Mouse (Mus musculus): Measurements from ENCODE around the gene Grn. TPM values are rescaled to one million over a fixed set of nuclear protein-coding genes. Genes with fewer than 3 reads are reported as not detected.

Gene Grn
- polyA plus RNA-seq, 1 experiment from 2014 or later, result 110 TPM

DNA sequence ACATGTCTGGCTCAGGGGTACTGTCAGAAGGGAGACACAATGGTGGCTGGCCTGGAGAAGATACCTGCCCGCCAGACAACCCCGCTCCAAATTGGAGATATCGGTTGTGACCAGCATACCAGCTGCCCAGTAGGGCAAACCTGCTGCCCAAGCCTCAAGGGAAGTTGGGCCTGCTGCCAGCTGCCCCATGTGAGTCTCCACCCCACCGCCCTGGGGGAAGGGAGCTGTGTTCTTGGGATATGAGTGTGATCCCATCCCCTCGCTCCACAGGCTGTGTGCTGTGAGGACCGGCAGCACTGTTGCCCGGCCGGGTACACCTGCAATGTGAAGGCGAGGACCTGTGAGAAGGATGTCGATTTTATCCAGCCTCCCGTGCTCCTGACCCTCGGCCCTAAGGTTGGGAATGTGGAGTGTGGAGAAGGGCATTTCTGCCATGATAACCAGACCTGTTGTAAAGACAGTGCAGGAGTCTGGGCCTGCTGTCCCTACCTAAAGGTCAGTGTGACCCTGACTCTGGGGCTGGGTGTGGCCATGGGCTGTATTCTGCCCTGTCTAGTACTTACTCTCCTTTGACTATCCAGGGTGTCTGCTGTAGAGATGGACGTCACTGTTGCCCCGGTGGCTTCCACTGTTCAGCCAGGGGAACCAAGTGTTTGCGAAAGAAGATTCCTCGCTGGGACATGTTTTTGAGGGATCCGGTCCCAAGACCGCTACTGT is 5.8 kb downstream of the Grn start:
- no peak overlapping the region for H3K27ac ChIP-seq (ENCODE audit: low read depth, low read length)
- WGBS (ENCODE audit: insufficient replicate concordance), result 89% methylated on average over 18 of the region's 18 CpGs
- H3K27me3 ChIP-seq (ENCODE audit: control insufficient read depth, insufficient read depth, low read length), result peaks cover 12% of the 10 kb centered on the region
- no peak overlapping the region for H3K4me2 ChIP-seq
- no peak overlapping the region for H3K4me3 ChIP-seq (ENCODE audit: low read depth, low read length)
- ATAC-seq (replicated peaks; ENCODE audit: insufficient number of reproducible peaks, low FRiP score, low TSS enrichment), result no peak
- 0 out of 2 replicates have a peak overlapping the region, but pooled peaks have one; percentile 10 for H3K9ac ChIP-seq (ENCODE audit: low read depth, low read length)
- peaks cover 27% of the 10 kb centered on the region for H3K4me1 ChIP-seq (ENCODE audit: control insufficient read depth, insufficient read depth, low read length)
- H3K9me3 ChIP-seq (replicated peaks; ENCODE audit: control insufficient read depth, low read length), result no peaks in the 10 kb centered on the region
- peaks cover 14% of the 10 kb centered on the region for H3K36me3 ChIP-seq (ENCODE audit: control insufficient read depth, insufficient read depth, low read length)

DNA sequence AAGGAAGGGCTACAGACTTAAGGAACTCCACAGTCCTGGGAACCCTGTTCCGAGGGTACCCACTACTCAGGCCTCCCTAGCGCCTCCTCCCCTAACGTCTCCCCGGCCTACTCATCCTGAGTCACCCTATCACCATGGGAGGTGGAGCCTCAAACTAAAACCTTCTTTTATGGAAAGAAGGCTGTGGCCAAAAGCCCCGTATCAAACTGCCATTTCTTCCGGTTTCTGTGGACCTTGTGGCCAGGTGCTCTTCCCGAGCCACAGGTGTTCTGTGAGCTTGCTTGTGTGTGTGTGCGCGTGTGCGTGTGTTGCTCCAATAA is 6.3 kb downstream of the Grn start:
- no peaks in the 10 kb centered on the region for H3K9me3 ChIP-seq (replicated peaks; ENCODE audit: control insufficient read depth, low read length)
- WGBS (ENCODE audit: insufficient replicate concordance), result 87% methylated on average over 10 of the region's 10 CpGs
- peaks cover 23% of the 10 kb centered on the region for H3K4me1 ChIP-seq (ENCODE audit: control insufficient read depth, insufficient read depth, low read length)
- no peak overlapping the region for H3K9ac ChIP-seq (ENCODE audit: low read depth, low read length)
- ATAC-seq (replicated peaks; ENCODE audit: insufficient number of reproducible peaks, low FRiP score, low TSS enrichment), result no peak
- peaks cover 16% of the 10 kb centered on the region for H3K36me3 ChIP-seq (ENCODE audit: control insufficient read depth, insufficient read depth, low read length)
- peaks cover 12% of the 10 kb centered on the region for H3K27me3 ChIP-seq (ENCODE audit: control insufficient read depth, insufficient read depth, low read length)
- no peak overlapping the region for H3K4me2 ChIP-seq
- H3K4me3 ChIP-seq (ENCODE audit: low read depth, low read length), result no peak overlapping the region
- no peak overlapping the region for H3K27ac ChIP-seq (ENCODE audit: low read depth, low read length)

DNA sequence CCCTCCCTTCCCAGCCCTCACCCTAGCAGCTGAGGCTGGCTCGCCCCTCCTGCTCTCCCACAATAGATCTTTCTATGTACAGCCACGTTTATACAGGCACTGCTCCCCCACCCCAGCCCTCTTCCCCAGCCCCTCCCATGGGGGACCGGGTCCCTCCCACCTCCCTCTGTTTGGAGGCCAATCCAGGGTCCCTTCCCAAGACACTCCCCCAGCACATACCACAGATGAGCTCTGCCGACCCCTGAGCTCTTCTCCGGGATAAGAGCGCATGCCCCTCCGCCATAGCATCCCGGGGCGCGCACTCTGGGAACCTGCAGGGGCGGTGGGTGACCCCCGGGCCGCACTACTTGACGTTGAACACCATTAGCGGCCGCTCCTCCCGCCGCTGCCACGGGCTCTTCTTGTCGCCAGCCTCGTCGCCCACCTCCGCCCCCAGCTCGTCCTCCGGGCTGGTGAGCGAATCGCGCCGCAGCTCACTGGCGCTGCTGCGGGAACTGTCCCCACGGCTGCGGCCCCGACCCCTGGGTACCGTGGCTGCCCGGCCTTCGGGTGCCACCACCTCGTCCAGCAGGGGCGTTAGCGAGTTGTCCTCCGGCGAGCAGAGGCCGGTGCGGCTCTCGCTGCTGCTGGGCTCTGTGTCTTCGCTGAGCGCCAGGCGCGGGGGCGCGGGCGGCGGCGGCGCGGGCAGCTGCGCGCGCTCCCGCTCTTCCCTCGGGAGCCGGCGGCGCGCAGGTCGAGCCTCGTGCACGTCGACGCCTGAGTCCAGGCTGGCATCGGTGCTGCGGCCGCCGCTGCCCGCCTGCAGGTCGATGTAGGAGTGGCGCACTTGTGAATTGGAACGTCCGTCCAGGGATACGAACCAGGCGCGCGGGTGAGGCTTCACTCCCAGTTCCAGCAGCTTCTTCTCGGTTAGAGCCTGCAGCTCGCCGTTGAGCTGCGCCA is 7.3 kb downstream of the Grn start:
- Histone ChIP-seq H3K9me3 (replicated peaks; ENCODE audit: control insufficient read depth, low read length) (no peaks in the 10 kb centered on the region), H3K4me2 (peak overlapping the region; percentile 98), H3K36me3 (ENCODE audit: control insufficient read depth, insufficient read depth, low read length) (peaks cover 16% of the 10 kb centered on the region), H3K27me3 (ENCODE audit: control insufficient read depth, insufficient read depth, low read length) (peaks cover 12% of the 10 kb centered on the region), H3K9ac (ENCODE audit: low read depth, low read length) (peak overlapping the region; percentile 70), H3K27ac (ENCODE audit: low read depth, low read length) (peak overlapping the region; percentile 50), H3K4me3 (ENCODE audit: low read depth, low read length) (peak overlapping the region; percentile 58), H3K4me1 (ENCODE audit: control insufficient read depth, insufficient read depth, low read length) (peaks cover 16% of the 10 kb centered on the region)
- ATAC-seq (replicated peaks; ENCODE audit: insufficient number of reproducible peaks, low FRiP score, low TSS enrichment), result peak; percentile 66; the same call in 1 of the 2 replicates
- WGBS (ENCODE audit: insufficient replicate concordance), result 10% methylated on average over 86 of the region's 87 CpGs

DNA sequence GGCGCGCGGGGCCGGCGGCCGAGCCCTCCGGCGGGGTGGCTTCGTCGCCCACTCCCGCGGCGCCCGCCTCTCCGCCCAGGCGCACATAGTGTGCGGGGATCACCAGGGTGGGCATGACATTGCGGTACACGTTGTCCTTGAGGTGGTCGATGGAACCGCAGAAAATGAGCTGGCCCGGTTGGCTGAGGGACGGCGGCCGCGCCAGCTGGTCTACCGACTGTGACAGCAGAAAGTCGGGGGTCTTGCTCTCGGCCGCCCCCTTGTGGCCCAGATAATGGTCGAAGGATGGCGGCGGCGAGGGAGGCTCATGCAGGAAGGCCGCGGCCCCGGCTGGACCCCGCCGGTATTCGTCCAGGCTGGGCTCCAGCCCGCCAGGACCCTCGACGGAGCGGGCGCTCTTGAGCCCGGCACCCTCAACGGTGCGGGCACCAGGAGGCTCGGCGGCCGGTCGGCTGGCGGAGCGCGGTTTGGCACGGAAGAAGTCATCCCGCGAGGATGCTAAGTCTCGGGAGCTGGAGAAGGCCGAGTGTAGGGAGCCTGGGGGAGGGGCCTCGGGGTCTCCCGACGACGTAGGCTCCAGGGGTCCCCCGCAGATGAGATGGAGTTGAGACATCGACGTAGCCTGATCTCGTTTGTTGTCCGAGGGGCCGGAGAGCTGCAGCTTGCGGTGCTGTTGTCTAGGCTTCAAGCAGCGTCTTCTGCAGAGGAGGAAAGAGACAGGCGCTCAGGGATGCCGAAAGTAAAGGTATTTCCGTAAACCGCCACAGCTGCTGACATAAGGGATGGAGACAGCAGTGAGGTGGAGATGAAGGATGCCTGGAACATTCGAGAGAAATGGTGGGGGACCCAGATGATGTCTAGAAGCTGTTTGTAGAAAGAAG is 8.3 kb downstream of the Grn start:
- Histone ChIP-seq H3K9ac (ENCODE audit: low read depth, low read length) (peak overlapping the region; percentile 70), H3K9me3 (replicated peaks; ENCODE audit: control insufficient read depth, low read length) (no peaks in the 10 kb centered on the region), H3K36me3 (ENCODE audit: control insufficient read depth, insufficient read depth, low read length) (peaks cover 21% of the 10 kb centered on the region), H3K4me2 (peak overlapping the region; percentile 98), H3K27me3 (ENCODE audit: control insufficient read depth, insufficient read depth, low read length) (peaks cover 12% of the 10 kb centered on the region), H3K4me1 (ENCODE audit: control insufficient read depth, insufficient read depth, low read length) (peaks cover 16% of the 10 kb centered on the region), H3K27ac (ENCODE audit: low read depth, low read length) (no peak overlapping the region), H3K4me3 (ENCODE audit: low read depth, low read length) (peak overlapping the region; percentile 58)
- ATAC-seq (replicated peaks; ENCODE audit: insufficient number of reproducible peaks, low FRiP score, low TSS enrichment), result no peak; the same call in 1 of the 2 replicates
- WGBS (ENCODE audit: insufficient replicate concordance), result 10% methylated on average over 72 of the region's 77 CpGs

DNA sequence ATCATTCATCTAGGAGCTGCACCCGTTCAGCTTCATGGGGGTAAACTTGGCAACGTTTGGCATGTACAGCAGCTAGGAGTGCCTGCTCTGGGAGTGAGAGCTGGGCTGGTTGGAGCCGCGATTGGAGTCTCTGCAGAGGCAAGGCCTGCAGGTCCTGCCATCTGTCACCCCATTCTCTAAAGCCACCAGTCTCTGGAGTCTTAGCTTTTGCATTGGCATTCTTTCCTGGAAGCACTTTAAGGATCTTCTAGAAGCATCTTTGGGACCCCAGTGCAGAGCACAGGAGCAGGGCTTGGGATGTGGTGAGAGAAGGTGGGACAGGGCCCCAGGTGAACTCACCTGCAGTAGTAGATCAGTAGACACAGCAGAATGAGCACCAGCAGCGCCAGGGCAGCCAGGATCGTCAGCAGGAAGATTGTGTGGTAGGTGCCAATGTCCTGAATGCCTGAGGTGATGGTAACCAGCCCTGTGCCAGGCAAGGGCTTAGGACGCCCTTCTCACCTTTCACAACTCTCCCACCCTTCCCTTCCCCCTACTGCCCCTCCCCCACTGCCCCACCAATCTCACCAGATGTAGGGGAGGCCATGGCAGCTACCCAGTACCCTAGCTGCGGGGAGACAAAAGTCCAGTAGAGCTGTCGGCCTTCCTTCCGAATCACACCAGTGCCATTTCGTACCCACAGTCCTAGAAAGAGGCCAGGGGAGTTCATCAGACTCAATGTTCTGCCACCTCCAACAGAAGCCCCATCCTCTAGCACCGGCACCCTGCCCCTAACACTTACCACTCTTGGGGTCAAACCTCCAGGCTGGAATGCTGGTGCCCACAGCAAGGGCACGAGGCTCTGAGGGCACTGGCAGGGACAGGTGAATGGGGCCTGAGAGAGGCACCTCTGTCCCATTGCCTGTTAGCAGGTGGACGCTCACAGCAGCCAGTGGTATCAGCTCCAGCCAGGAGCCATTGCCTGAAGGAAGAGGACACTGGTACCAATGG is 9.3 kb downstream of the Grn start:
- no peak for ATAC-seq (replicated peaks; ENCODE audit: insufficient number of reproducible peaks, low FRiP score, low TSS enrichment)
- H3K27ac ChIP-seq (ENCODE audit: low read depth, low read length), result no peak overlapping the region
- H3K4me2 ChIP-seq, result peak overlapping the region; percentile 98; the same call in 1 of the 2 replicates
- H3K36me3 ChIP-seq (ENCODE audit: control insufficient read depth, insufficient read depth, low read length), result peaks cover 21% of the 10 kb centered on the region
- no peak overlapping the region for H3K9ac ChIP-seq (ENCODE audit: low read depth, low read length)
- H3K4me1 ChIP-seq (ENCODE audit: control insufficient read depth, insufficient read depth, low read length), result peaks cover 25% of the 10 kb centered on the region
- no peaks in the 10 kb centered on the region for H3K9me3 ChIP-seq (replicated peaks; ENCODE audit: control insufficient read depth, low read length)
- H3K27me3 ChIP-seq (ENCODE audit: control insufficient read depth, insufficient read depth, low read length), result peaks cover 12% of the 10 kb centered on the region
- H3K4me3 ChIP-seq (ENCODE audit: low read depth, low read length), result peak overlapping the region; percentile 58
- WGBS (ENCODE audit: insufficient replicate concordance), result 77% methylated on average over 14 of the region's 14 CpGs

DNA sequence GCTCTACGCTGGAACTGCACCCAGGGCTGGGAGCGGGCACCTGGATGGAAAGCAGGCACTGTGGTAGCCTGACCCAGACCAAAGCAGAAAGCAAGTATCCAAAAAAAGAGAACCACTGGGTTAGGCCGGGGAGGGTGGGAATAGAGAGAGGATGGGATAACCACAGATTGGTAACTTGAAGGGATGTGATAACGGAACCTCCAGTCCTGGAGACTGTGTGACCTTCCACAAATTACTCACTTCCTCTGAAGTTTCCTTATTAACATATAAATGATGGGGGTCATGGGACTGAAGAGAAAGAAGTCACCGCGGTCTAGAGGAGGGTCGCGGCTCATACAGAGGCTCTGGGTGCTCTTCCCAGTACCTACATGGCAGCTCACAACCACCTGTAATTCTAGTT is 10.1 kb downstream of the Grn start:
- WGBS (ENCODE audit: insufficient replicate concordance), result 86% methylated on average over 8 of the region's 8 CpGs
- H3K27ac ChIP-seq (ENCODE audit: low read depth, low read length), result no peak overlapping the region
- no peak for ATAC-seq (replicated peaks; ENCODE audit: insufficient number of reproducible peaks, low FRiP score, low TSS enrichment)
- H3K36me3 ChIP-seq (ENCODE audit: control insufficient read depth, insufficient read depth, low read length), result peaks cover 17% of the 10 kb centered on the region
- H3K9ac ChIP-seq (ENCODE audit: low read depth, low read length), result no peak overlapping the region
- no peaks in the 10 kb centered on the region for H3K9me3 ChIP-seq (replicated peaks; ENCODE audit: control insufficient read depth, low read length)
- H3K4me2 ChIP-seq, result no peak overlapping the region
- peaks cover 12% of the 10 kb centered on the region for H3K27me3 ChIP-seq (ENCODE audit: control insufficient read depth, insufficient read depth, low read length)
- H3K4me1 ChIP-seq (ENCODE audit: control insufficient read depth, insufficient read depth, low read length), result peaks cover 34% of the 10 kb centered on the region
- H3K4me3 ChIP-seq (ENCODE audit: low read depth, low read length), result no peak overlapping the region

DNA sequence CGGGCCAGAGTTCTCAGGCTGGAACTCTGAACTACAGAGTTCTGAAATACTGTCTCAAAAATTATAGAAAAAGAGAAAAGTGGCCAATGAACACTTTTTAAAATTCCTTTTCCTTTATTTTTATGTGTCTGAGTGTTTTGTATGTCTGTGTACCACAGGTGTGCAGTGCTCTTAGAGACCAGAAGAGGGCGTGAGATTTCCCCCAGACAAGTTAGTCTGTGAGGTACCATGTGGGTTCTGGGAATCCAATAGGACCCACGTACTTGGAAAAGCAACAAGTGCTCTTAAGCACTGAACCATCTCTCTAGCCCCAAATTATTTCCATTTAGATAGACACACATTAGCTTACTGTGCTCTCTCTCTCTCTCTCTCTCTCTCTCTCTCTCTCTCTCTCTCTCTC is 11.3 kb downstream of the Grn start:
- peaks cover 13% of the 10 kb centered on the region for H3K36me3 ChIP-seq (ENCODE audit: control insufficient read depth, insufficient read depth, low read length)
- H3K27ac ChIP-seq (ENCODE audit: low read depth, low read length), result no peak overlapping the region
- 63% methylated on average over 3 of the region's 3 CpGs for WGBS (ENCODE audit: insufficient replicate concordance)
- H3K27me3 ChIP-seq (ENCODE audit: control insufficient read depth, insufficient read depth, low read length), result peaks cover 12% of the 10 kb centered on the region
- H3K4me1 ChIP-seq (ENCODE audit: control insufficient read depth, insufficient read depth, low read length), result peaks cover 46% of the 10 kb centered on the region
- no peak overlapping the region for H3K4me3 ChIP-seq (ENCODE audit: low read depth, low read length)
- H3K4me2 ChIP-seq, result no peak overlapping the region
- ATAC-seq (replicated peaks; ENCODE audit: insufficient number of reproducible peaks, low FRiP score, low TSS enrichment), result no peak
- H3K9me3 ChIP-seq (replicated peaks; ENCODE audit: control insufficient read depth, low read length), result no peaks in the 10 kb centered on the region
- H3K9ac ChIP-seq (ENCODE audit: low read depth, low read length), result no peak overlapping the region

Data from heart, embryonic 11.5 days (tissue).